Comparison of ENCODE assay signal across 8 mouse cellular contexts in the genomic region with DNA sequence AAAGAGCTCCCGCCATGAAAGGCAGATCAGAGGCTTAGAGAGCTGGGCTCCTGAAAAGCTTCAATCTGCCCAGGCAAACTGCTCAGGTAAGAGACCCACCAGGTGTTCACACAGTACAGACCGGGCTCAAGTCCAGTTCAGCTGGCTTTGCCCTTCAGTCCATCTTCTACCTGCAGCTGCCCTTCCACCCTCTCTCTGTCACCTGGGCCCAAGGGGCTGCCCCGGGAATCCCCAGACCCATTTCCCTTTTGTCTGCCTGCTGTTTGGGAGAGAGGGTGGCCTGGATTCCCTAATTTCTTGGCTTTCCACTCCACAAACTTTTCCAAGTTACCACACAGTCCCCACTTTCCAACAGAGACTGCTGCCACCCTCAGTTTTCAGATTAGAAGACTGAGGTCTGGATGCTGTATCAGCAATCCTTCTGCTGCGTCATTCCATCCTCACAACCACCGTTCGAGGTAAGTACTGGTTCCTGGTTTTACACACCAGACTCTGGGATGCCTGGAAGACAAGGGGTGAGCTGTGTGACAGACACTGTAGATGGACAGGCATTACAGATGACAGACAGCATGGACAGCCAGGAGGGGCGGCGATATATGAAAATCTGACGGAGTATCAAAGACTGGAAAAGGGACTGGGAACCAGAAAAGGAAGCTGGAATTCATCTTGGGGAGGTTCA. TPM values are rescaled to one million over a fixed set of nuclear protein-coding genes. Genes with fewer than 3 reads are reported as not detected.
DNase-seq lines count a peak whose midpoint lies in the region; ATAC-seq and TF ChIP-seq lines count a peak whose summit lies in the region.

TSS of gene Alkbh5 (plus strand) at position 202 of the 679 bp plus-strand sequence.

- peak within 1 kb of the TSS; percentile 99 for H3K4me2 ChIP-seq in hindbrain, embryonic 11.5 days (replicated peaks; ENCODE audit: low read depth, low read length)

- no peak for DNase-seq in testis, postnatal 10 days (ENCODE audit: low spot score)
- DNase-seq in cerebellum, postnatal 10 days, result peak; percentile 42 to 44
- peak; percentile 15 to 27 for DNase-seq in frontal cortex, postnatal 14 days (ENCODE audit: low spot score in 2 of 2)
- peak; percentile 49 for DNase-seq in hindbrain, embryonic 11.5 days (ENCODE audit: low spot score)
- DNase-seq in layer of hippocampus, postnatal 36 days, result peak in 1 of 2 experiments; percentile 28
- peak; percentile 15 for DNase-seq in lung, postnatal 14 days
- DNase-seq in right cerebral cortex, adult 2 months (ENCODE audit: low spot score in 2 of 2), result peak; percentile 32 to 51

- peak within 1 kb of the TSS; percentile 90 for H3K4me3 ChIP-seq in testis, adult 2 months (ENCODE audit: control insufficient read depth, low read depth, low read length)
- peak within 1 kb of the TSS; percentile 96 for H3K4me3 ChIP-seq in hindbrain, embryonic 11.5 days (ENCODE audit: low read depth, low read length)

- no peaks in the 10 kb centered on the region; the same call in 1 of the 2 replicates for H3K36me3 ChIP-seq in testis, adult 2 months (ENCODE audit: control insufficient read depth, insufficient read depth, low read length)
- no peaks in the 10 kb centered on the region for H3K36me3 ChIP-seq in hindbrain, embryonic 11.5 days (ENCODE audit: control insufficient read depth, insufficient read depth, low read length)

- H3K27ac ChIP-seq in testis, adult 2 months (ENCODE audit: control insufficient read depth, insufficient read depth, low read depth, low read length), result peak within 1 kb of the TSS; percentile 93
- peak within 1 kb of the TSS; percentile 100 for H3K27ac ChIP-seq in hindbrain, embryonic 11.5 days (ENCODE audit: low read depth, low read length)

- no peaks in the 10 kb centered on the region for H3K27me3 ChIP-seq in testis, adult 2 months (ENCODE audit: control insufficient read depth, insufficient read depth, low read length)
- no peaks in the 10 kb centered on the region for H3K27me3 ChIP-seq in hindbrain, embryonic 11.5 days (ENCODE audit: control insufficient read depth, insufficient read depth, low read length)

- TF ChIP-seq POLR2A in testis, adult 2 months (IDR thresholded peaks at IDR 0.05; ENCODE audit: control insufficient read depth, low read depth, low read length), result no peak

- no peak for TF ChIP-seq CTCF in testis, adult 2 months (IDR thresholded peaks at IDR 0.05; ENCODE audit: control insufficient read depth, insufficient read depth, insufficient replicate concordance, low read depth, low read length)

- no peak for ATAC-seq in hindbrain, embryonic 11.5 days (ENCODE audit: low FRiP score)

- 25% methylated on average over 9 of the region's 9 CpGs for WGBS in hindbrain, embryonic 11.5 days

- H3K9me3 ChIP-seq in hindbrain, embryonic 11.5 days (ENCODE audit: control insufficient read depth, low read length), result no peaks in the 10 kb centered on the region

- peaks cover 22% of the 10 kb centered on the region for H3K4me1 ChIP-seq in testis, adult 2 months (ENCODE audit: control insufficient read depth, insufficient read depth, low read length)
- H3K4me1 ChIP-seq in hindbrain, embryonic 11.5 days (replicated peaks; ENCODE audit: control insufficient read depth, insufficient read depth, low read length), result peaks cover 7% of the 10 kb centered on the region

- peak within 1 kb of the TSS; percentile 90 for H3K9ac ChIP-seq in hindbrain, embryonic 11.5 days (ENCODE audit: low read depth, low read length)

RNA-seq across cellular contexts. Expression of gene Alkbh5, which starts in this region (rescaled TPM):
- 13.4 and 13.8 TPM in 2 replicates for polyA plus RNA-seq in testis, adult 2 months (2012; rRNA removed)
- 31.1 and 33.2 TPM in 2 replicates for polyA plus RNA-seq in hindbrain, embryonic 11.5 days (2014; fragmentation: Nextera tagmentation; extraction: Ambion mirVana)
- 10 to 100 TPM; 54.0 to 58.5 TPM for total RNA-seq in layer of hippocampus, postnatal 36 days (2021)
